Mouse (Mus musculus) c-Kit-negative CD71-positive TER-119-positive erythroid progenitor cells, embryonic 14.5 days (primary cell): ENCODE measurements around the gene Mvp.

Source experiments
- DNase-seq: peaks from one replicate; pipeline ENCODE4 v3.0.0-alpha.2; 2013; ENCODE audit warnings: low read depth, low spot score

The Mvp gene

DNA sequence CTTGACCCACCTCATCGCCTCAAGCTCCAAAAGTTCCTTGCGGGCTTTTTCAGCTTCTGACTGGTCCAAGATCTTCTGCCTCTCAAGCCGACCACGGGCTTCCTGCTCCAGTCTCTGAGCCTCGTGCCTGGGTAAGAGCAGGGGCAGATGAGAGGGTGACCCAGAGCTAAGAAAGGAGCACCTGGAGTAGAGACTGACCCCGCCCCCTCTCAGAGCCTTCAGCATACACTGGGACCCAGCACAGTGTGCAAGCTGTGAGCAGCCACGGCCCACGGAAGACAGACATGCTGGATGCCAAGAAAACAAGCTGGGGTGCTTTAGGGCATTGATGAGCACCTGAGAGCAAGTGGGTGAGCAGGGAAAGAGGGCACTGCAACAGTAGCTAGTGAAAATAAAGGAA is 25.6 kb downstream of the Mvp start:
- DNase-seq = no peak

DNA sequence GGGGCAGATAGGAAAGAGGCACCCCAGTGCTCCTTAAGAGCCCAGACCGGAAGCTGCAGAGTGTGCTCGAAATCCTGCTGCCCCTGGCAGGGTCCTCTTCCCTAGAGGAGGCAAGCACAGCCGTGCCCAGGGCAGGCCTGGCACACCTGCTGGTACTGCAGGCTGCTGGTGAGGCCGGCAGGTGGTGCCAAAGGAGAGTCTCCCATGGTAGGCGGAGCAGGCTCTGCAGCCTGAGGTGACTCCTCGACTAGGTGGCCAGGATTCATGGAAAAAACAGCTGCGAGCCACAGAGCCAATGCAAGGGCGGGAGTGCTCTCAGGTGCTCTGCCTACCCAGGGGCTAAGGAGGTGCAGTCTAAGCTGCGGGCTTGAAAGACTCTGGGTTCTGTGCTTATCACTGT is 28.1 kb downstream of the Mvp start:
- DNase-seq = no peak

DNA sequence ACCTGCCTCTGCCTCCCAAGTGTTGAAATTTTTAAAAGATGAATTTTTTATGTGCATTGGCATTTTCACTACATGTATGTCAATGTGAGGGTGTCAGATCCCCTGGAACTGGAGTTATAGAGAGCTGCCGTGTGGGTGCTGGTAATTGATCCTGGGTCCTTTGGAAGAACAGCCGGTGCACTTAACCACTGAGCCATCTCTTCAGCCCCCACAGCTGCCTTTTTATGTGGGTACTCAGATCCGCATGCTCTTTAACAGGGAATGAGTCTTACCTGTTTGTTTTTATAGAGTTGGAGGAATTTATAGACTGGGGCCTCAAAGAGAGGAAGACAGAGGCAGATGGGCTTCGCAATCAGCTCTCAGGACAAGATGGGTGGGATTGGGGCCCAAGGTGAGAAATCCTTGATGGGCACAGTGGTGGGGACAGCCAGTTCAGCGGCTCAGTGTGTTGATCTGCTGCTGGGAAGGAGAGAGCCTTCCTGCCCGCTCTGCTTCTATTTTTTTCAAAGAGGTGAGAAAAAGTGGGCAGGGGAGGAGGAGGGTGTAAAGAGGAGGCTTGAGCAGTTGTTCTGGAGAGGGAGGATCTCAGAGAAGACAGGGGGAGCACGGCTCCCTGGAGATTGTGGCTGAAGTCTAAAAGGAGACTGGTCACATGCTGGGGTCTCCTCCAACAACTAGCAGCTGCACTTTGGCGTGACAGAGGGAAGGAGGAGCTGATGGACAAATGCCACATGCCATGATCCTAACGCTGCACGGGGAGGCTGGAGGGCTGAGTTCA is 29.6 kb downstream of the Mvp start:
- no peak for DNase-seq

DNA sequence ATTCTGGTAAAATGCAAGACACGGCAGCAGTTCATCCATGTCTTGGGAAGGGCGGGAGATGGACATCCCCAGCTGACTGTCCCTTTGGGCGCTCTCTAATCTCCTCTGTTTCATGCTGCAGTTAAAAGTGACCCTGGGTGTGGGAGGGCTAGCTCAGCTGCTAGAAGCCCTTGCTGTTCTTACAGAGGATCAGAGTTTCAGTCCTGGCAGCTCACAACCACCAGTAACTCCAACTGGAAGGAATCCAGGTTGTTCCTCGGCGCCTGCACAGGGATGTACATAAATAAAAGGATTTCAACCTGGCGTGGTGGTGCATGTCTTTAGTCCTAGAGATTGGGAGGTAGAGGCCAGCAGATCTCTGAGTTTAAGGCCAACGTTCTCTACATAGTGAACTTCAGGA is 31.3 kb downstream of the Mvp start:
- no peak for DNase-seq

DNA sequence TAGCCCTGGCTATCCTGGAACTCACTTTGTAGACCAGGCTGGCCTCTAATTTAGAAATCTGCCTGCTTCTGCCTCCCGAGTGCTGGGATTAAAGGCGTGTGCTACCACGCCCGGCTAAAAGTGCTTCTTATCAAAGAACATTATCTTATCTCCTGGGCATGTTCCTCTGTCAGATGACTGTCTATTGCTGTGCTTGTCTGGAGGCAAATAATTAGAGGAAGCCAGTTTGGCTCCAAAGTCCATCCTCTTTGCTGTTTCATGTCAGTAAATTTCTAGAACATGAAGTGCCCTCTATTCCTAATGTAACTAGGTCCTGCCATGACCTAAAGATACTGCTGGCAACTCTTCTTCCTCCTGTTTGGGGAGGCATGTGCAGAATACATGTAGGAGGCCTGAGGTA is 32.4 kb downstream of the Mvp start:
- no peak for DNase-seq

DNA sequence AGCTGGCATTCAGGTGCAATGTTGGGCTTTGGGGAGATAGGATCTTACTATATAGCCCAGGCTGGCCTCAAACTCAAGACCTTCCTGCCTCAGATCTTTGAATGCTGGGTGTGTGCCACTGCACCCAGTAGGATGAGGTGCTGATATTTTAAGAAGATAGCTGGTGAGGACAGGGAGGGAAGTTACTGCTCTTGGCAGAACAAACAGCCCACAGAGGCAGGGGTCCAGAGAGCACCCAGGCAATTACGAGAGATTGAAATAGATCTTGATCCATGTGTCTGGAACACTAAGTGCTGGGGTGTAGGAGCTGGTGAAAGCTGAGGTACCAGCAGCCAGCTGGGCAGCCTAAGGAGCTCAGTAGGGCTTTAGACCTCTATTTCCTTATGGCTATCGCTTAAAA is 32.8 kb downstream of the Mvp start:
- DNase-seq = no peak

DNA sequence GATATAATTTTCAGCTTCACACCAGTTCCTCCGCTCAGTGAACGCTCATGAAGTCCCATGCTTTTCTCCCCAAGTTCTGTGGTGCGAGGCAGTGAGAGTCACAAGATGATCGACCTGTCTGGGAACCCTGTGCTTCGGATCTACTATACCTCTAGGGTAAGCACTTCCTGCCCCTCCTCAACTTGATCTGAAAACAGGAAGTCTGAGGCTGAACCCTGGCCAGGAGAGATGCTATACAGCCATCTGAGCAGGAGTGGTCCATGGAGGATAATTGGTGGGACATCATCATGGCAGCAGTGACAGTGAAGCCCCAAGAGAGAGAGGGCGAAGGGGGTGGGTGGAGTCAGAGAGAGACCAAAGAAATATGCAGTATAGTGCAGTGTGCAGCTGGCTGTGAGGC is 35.6 kb downstream of the Mvp start:
- DNase-seq = no peak

DNA sequence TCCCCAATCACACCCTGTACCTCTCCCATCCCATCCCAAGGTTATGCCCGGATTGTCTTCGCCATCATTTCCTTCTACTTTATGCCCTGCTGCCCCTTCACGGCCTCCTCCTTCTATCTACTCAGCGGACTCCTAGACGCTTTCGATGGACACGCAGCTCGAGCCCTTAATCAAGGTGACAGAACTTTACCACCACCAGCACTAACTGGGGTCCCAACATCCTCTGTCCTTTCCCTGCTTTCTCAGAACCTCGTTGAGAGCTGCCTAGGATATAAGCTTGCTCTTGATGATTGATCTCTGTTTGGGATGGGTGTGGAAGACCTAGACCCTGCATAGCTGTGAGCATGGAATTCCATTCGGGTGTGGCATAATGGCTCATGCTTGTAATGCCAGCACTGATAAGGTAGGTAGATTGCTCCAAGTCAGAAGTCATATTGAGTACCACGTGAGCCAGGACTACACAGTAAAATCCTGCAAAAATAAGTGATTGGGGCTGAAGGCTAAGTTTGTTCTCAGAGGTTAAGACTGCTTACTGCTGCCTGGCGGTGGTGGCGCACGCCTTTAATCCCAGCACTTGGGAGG is 37.5 kb downstream of the Mvp start:
- peak; percentile 40 for DNase-seq

DNA sequence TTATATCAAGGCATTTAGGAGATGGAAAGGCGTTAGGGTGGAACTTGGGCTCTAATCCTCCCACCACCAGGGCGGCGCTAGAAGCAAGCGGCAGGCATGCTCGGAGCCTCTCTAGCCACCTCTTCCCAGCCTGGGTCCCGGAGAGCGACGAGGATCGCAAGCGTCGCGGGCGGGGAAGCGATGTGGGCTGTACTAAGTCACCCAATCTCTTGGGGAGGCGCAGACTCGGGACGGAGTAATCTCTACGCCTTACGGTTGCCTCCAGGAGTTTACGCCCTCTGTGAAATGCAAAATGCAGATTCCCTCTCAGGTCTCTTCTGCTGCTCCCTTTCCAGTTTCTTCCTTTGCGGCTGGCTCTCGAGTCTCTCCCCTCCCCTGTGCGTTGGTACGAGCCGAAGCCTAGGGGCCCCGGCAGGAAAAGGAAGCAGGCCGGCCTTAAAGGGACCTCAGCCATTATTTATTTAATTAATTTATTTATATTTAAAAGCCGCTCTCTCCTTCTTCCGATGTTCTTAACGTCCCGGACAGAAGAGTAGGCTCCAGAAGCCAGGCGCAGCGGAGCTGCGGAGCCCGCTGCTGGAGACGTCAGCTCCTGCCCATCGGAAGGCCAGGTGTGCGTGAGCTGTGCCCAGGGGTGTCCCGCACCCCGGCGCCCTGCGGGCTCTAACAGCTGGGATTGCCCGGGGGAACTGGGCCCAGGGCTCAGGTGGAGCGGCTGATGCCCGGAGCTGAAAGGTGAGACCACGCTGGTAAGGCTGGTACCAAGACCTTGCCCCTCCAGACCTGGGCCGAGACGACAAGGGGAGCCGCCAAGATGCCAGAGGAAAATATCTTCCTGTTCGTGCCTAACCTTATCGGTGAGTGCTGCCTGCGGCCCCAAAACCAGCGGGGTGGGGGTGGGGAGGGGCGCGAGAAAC is 38.2 kb downstream of the Mvp start, which contains the start of gene Cdiptos:
Gene Cdiptos (minus strand): TSS at position 149 of the 917 bp plus-strand sequence.
- peak; percentile 94 for DNase-seq

DNA sequence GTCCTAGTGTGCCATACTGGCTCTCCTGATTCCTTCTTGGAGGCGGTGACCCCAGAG is 38.7 kb downstream of the Mvp start, which contains the start of gene Cdipt:
Gene Cdipt (plus strand): TSS at position 22 of the 57 bp plus-strand sequence.
- DNase-seq = no peak

DNA sequence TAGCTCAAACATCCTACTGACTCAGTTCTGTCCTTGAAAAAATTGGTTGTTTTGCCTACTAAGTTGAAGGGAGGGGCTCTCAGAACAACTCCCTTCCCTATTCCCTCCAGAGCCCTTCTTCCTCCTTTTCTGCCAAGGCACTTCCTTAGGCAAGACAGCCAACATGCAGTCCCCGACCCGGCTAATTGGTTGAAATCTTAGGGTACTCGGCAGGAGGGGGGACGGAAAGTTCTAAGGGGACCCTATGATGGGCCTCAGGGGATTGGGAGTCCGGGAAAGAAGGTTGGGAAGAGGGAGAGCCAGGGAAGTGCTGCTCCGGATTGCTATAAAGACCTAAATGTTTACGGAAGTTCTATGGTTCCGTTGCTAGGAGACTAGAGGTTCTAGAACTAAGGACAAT is 38.9 kb downstream of the Mvp start:
- no peak for DNase-seq

DNA sequence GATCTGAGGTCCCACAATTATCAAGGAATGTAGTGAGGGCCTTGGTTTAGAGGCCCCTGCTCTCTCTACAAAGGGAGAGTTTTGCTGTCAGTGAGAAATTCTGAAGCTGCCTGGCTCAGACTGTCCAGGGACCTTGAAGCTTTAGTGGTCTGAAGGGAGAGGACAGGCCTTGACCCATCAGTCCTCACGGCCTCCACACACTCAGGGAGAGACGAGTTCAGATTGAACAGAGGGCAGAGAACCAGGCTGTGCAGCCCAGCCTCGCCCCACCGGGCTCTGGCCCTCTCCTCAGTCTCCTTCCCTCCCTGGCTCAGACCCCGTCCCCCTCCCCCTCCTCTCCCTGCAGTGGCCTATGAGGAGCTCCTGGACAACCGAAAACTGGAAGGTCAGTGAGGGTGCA is 47.1 kb downstream of the Mvp start:
- DNase-seq = no peak

DNA sequence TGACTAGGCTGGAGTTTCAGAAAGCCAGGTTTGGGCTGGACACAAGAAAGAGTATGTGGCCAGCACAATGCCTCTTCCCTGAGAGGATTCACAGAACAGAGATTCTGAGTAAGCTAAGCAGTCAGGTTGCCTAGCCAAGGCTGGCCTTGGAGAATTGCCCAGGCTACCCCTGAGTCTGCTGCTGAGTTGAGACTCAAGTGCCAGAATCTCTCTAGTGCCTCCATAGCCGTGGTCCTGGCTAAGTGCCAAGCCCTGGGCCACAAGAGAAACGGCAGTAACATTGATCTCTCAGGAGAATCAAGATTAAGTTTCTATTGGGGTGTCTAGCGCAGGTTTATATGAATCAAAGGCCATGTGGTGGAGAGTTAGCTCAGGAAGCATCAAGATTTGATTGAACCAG is 48.9 kb downstream of the Mvp start:
- DNase-seq = no peak

DNA sequence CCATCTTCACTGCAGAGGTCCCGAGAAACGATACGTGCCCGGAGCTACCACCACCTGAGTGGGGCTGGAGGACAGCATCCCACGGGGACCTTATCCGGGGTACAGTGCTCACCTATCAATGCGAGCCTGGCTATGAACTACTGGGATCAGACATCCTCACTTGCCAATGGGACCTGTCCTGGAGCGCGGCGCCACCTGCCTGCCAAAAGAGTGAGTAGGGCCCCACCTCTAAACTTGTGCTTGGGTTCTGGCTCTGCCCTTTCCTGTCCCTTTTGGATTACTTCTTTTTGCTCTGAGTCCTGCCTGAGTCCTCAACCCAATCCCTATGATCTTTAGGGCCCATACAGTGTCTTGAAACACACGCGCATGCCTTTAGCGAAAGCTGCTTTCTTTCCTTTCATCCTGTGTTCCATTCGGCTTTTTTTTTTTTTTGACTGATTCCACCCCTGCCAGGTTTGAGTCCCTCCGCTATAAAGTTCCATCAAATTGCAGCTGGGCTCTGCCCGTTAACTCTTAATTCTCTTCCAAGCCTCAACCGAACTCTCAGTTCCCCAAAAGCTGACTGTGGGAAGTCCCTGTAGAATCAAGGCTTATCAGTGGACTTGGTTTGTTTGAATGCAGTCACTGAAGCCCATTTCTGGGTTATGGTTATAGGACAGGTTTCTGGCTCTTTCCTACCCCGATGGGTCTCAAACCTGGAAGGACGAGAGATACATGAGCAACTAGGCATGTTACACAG is 50.7 kb downstream of the Mvp start:
- DNase-seq = no peak

DNA sequence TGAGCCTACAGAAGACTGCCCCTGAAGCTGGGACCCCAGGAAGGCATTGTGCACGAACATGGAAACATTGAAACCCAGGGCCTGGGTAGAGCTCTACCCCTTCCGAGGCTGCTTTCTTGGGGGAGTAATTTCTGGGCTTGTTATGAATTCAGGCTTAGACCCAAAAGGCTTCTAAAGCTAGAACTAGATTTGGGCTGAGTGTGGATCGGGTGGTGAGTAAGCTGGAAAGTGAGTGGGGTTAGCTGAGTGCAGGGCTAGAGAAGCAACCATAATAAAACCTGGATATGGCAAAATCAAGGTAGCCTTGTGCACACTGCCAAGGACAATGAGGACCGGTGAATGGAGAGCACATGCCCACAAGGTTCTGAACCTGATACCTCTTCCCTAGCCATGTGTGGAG is 52.5 kb downstream of the Mvp start:
- DNase-seq = no peak

DNA sequence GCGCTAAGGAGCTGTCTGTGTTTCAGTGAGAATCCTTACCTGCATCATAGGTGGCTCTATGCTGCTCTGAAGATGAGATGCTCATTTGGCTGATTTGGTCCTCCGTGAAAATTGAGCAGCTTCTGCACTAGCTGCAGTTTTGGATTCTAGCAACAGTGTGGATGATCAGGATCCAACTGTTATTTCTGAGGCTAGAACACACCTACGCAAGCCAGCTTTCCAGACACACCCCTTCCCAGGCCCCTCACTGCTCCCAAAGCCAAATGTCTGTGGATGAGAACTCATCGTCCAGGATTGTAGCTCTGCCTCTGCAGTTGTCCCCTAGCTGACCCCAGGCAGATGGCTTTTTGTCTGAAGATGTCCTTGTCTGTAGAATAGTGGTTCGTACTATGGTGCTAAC is 53.3 kb downstream of the Mvp start:
- no peak for DNase-seq

DNA sequence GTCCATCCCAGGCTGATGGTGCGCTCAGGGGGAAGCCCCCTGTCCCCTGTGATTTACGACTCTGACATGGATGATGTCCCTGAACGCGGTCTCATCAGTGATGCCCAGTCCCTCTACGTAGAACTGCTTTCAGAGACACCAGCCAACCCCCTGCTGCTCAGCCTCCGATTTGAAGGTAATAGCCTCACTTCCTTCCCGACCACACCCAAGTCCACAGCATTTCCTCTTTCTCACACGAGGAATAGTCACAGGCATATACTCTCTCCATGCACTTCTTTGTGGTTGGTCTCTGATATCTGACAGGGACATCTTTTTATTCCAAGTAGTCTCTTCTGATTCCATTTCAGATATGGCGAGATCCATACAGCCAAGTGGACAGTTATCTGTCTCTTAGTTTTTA is 54.6 kb downstream of the Mvp start:
- DNase-seq = no peak

DNA sequence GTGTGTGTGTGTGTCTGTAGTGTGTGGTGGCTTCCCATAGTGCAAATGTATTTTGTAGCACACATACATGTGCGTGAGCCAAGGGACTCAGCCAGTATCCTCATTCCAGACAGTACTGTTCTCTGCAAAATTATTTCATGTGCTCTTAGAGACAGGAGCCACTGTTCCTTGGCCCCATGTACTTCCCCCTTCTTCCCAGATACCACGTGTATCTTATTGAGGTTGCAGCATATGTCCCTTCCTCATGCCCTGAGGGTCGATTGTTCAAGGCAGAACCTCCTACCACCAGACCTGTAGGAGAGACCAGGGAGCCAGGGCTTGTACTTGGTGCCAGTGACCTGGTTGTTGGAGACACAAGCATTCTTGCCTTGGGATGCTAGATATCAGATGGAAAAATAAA is 59.3 kb downstream of the Mvp start:
- DNase-seq = no peak

DNA sequence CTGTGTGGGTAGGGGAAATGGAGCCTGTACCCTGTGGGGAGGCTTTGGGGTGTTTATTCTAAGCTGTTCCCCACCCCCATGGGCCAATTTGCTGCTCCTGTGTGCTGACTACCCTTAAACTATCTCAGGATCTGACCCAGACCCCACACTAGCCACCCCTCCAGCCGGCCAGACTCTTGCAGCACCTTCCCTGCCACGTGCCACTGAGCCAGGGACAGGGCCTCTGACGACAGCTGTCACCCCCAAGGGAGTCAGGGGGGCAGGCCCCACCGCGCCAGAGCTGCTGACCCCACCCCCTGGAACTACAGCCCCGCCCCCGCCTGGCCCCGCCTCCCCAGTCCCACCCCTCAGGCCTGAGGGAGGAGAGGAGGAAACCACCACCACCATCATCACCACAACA is 61.8 kb downstream of the Mvp start:
- DNase-seq = no peak

DNA sequence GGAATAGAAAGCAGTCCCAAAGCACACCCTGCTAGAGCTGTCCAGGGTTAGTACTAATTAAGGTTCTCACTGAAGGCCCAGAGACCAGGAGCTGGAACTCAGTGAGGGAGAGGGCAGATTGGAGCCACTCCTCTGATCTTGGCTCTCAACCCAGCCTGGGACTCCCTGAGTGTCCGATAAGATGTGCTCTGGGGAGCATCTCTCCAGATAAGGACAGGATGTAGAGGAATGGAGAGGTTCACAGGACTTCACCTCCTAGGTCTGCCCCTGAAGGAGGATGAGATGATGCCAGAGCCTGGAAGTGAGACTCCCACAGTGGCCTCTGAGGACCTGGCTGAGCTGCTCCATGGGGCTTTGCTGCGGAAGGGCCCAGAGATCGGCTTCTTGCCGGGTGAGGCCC is 62.7 kb downstream of the Mvp start:
- no peak for DNase-seq

DNA sequence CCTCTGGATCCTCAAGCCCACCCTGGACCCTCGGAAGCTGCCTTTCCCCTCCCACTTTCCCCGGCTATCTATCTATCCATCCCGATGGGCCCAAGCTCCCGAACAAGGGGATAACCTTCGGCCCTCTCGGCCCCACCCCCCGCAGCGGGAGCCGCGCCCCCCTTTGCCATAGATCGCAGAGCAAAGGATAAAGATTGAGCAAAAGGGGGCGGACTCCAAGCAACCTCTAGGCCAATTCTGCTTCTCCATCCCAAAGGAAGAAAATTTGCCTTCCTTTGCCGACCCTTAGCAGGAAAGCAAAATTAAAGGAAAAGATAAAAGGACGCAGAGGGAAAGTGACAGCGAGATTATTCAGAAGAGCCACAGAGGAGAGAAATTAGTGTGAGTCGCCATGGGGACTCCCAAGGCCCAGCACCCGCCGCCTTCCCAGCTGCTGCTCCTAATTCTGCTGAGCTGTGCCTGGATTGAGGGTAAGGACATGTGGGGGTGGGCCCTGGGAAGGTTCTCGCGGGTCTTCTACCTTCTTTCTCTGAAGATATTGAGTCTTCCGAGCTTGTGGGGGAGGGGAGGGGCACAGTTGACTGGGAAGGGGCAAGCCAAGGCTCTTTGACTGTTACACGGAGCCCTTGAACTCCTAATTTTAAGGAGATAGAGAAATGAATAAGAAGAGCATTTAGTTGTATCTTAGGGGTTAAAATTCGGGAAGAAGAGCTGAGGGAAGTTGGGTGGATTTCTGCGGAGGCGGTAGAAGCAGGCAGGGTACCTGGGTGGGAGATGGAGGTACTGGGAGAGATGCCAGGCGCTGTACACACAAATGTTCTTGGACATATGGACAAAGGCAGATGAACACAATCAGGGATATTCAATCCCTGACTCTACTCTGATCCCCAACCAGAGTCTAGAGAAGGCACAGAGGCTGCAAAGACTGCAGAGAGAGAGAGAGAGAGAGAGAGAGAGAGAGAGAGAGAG is 63.5 kb downstream of the Mvp start:
- no peak for DNase-seq
